Mouse (Mus musculus) C2C12 (cell line): ENCODE measurements around the gene Gm13178. TPM values are rescaled to one million over a fixed set of nuclear protein-coding genes. Genes with fewer than 3 reads are reported as not detected.

Experiments
- H3K27me3 ChIP-seq: one replicate; pipeline ENCODE4 v1.6.1; 2011; ENCODE audit not compliant: control insufficient read depth, insufficient read depth, insufficient read length
- H3K36me3 ChIP-seq: one replicate; pipeline ENCODE4 v1.6.1; 2011; ENCODE audit not compliant: control insufficient read depth, insufficient read depth
- H3K4me3 ChIP-seq: one replicate; pipeline ENCODE4 v1.5.1; 2011; ENCODE audit warnings: mild to moderate bottlenecking, control low read depth; ENCODE audit not compliant: poor library complexity, insufficient read depth, severe bottlenecking
- H3K79me2 ChIP-seq: one replicate; pipeline ENCODE4 v1.6.1; 2011; ENCODE audit not compliant: control insufficient read depth, insufficient read depth
- H3K79me3 ChIP-seq: one replicate; pipeline ENCODE4 v1.6.1; 2011; ENCODE audit warnings: low read depth, control low read depth
- H3ac ChIP-seq: one replicate; pipeline ENCODE3; 2011; ENCODE audit warnings: low read depth; ENCODE audit not compliant: control insufficient read depth, insufficient read length
- CEBPB ChIP-seq: IDR thresholded peaks from one replicate; pipeline ENCODE4 v1.6.1; 2011; ENCODE audit warnings: low read depth, mild to moderate bottlenecking, control low read depth, moderate library complexity
- CTCF ChIP-seq: IDR thresholded peaks from one replicate; pipeline ENCODE4 v1.5.1; 2011; ENCODE audit not compliant: control insufficient read depth, insufficient read depth, insufficient read length
- FOSL1 ChIP-seq: IDR thresholded peaks from one replicate; pipeline ENCODE4 v1.8.0; 2011; ENCODE audit warnings: mild to moderate bottlenecking, low read length; ENCODE audit not compliant: poor library complexity, insufficient read depth, severe bottlenecking
- MAX ChIP-seq: IDR thresholded peaks from one replicate; pipeline ENCODE4 v1.6.1; 2011; ENCODE audit warnings: mild to moderate bottlenecking, control low read depth
- MYOD1 ChIP-seq: IDR thresholded peaks from one replicate; pipeline ENCODE4 v1.6.1; 2011; ENCODE audit warnings: low read depth; ENCODE audit not compliant: control insufficient read depth, insufficient read length
- MYOG ChIP-seq: IDR thresholded peaks from one replicate; pipeline ENCODE4 v1.6.1; 2011; ENCODE audit not compliant: control insufficient read depth, insufficient read length; ENCODE audit errors: extremely low read depth
- USF1 ChIP-seq: IDR thresholded peaks from one replicate; pipeline ENCODE4 v1.6.1; 2011; ENCODE audit warnings: low read depth, mild to moderate bottlenecking, control low read depth, moderate library complexity
- long read RNA-seq, 2 experiments: library from polyadenylated mRNA; unstranded; transcript quantifications; one replicate each; pipeline ENCODE4 v2.0.0; 2019 to 2020
- polyA plus RNA-seq: library from polyadenylated mRNA; unstranded; fragments of >200 nt; fragmentation: generic; extraction: Trizol; gene quantifications from one replicate; pipeline ENCODE4 v1.2.1, GENCODE M21; 2012; ENCODE audit warnings: missing spikeins

Gm13178 gene
- polyA plus RNA-seq, result not detected
- long read RNA-seq, experiment 1, result 0 reads
- long read RNA-seq, experiment 2, result 0 reads

DNA sequence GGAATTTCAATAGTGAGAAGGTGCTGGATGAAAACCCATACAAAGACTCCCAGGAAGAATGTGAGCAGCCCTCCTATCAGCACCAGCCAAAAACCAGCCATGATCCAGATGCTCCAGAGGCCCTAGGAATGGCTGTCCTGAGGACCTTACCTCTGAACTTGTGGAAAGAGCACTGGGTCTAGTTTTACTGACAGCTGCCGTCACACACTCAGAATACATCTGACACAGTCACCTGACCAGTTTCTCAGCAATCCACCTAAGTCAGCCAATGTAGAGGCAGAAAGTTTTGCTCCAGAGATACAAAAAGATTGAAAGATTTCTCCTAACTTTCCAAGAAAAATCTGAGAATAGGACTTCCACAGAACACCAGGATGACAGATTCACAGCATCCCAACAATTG, at the start of gene Gm13178:
TSS of gene Gm13178 (minus strand) at position 101 of the 400 bp plus-strand sequence.
- H3K79me3 ChIP-seq, result no peaks in the 10 kb centered on the region
- TF ChIP-seq CTCF, result no peak
- no peak for TF ChIP-seq MAX
- TF ChIP-seq MYOD1, result no peak
- TF ChIP-seq CEBPB, result no peak
- TF ChIP-seq USF1, result no peak
- TF ChIP-seq MYOG, result no peak
- no peak for TF ChIP-seq FOSL1
- no peaks in the 10 kb centered on the region for H3K36me3 ChIP-seq
- H3K4me3 ChIP-seq, result no peak within 1 kb of the TSS
- H3K27me3 ChIP-seq, result no peaks in the 10 kb centered on the region
- no peaks in the 10 kb centered on the region for H3K79me2 ChIP-seq
- H3ac ChIP-seq, result no peak within 1 kb of the TSS

DNA sequence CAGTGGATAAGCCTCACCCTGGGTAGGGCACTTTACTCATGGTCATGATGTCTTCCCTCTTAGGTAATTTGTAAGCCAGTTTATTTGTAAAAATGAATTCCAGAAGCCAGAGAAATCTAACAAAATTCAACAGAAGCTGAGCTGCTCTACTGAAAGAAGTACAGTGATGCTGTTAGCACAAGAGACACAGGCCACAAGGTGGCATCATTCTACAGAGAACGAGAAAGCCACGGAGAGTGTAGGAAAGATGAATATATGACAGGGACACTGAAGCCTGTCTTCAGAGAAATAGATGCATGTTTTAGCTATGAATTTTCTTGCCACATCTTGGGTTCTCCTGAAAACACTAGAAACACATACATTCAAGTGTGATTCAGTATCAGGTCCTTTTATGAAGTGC, 44.5 kb upstream of the Gm13178 start:
- Histone ChIP-seq H3ac (no peak overlapping the region), H3K4me3 (no peak overlapping the region)
- TF ChIP-seq CEBPB (no peak), FOSL1 (no peak), MAX (no peak), USF1 (no peak), MYOG (no peak), MYOD1 (no peak), CTCF (no peak)

DNA sequence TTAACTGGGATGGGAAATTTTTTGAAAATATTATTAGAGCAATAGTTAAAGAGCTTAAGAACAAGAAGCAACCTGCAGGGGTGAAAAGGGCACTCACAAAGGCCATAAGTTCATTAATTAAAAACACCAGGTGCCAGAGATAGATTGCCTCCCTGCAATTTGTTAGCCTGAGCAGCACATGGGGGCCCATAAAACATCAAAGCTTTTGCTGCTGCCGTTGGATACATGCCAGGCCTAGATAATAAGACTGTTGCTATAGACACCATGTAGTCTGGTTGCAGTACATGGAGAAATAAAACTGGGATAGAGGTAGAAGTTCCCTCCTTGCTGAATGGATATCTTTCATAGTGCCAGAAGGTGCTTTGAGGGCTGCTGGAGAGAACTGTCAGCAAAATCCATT, 27.9 kb upstream of the Gm13178 start:
- no peak for TF ChIP-seq MYOG
- no peak for TF ChIP-seq CEBPB
- no peak for TF ChIP-seq FOSL1
- TF ChIP-seq MAX, result no peak
- TF ChIP-seq CTCF, result no peak
- TF ChIP-seq MYOD1, result no peak
- no peak overlapping the region for H3ac ChIP-seq
- H3K36me3 ChIP-seq, result no peaks in the 10 kb centered on the region
- H3K79me2 ChIP-seq, result no peaks in the 10 kb centered on the region
- H3K27me3 ChIP-seq, result no peaks in the 10 kb centered on the region
- H3K79me3 ChIP-seq, result no peaks in the 10 kb centered on the region
- H3K4me3 ChIP-seq, result no peak overlapping the region

More for the DNA sequence above, 44.5 kb upstream of the Gm13178 start:
- no peaks in the 10 kb centered on the region for H3K36me3 ChIP-seq
- no peaks in the 10 kb centered on the region for H3K79me3 ChIP-seq
- no peaks in the 10 kb centered on the region for H3K27me3 ChIP-seq
- no peaks in the 10 kb centered on the region for H3K79me2 ChIP-seq

GRCm38 (mm10) chr4:144719691-144720090, 1.5 kb downstream of the Gm13178 start:
- H3K79me3 ChIP-seq, result no peaks in the 10 kb centered on the region
- H3K36me3 ChIP-seq, result no peaks in the 10 kb centered on the region
- TF ChIP-seq MYOG (no peak), CEBPB (no peak), CTCF (no peak), MAX (no peak), MYOD1 (no peak), FOSL1 (no peak), USF1 (no peak)
- H3K27me3 ChIP-seq, result no peaks in the 10 kb centered on the region
- H3K79me2 ChIP-seq, result no peaks in the 10 kb centered on the region
- H3K4me3 ChIP-seq, result no peak overlapping the region
- H3ac ChIP-seq, result no peak overlapping the region

- H3K79me2 ChIP-seq, result no peaks in the 10 kb centered on the region
- no peaks in the 10 kb centered on the region for H3K79me3 ChIP-seq
- no peak overlapping the region for H3K4me3 ChIP-seq
- TF ChIP-seq USF1 (no peak), FOSL1 (no peak), MYOD1 (no peak), MYOG (no peak), CEBPB (no peak), CTCF (no peak), MAX (no peak)
- no peak overlapping the region for H3ac ChIP-seq
- H3K27me3 ChIP-seq, result no peaks in the 10 kb centered on the region
- no peaks in the 10 kb centered on the region for H3K36me3 ChIP-seq
Observed at GRCm38 (mm10) chr4:144718288-144718687, 2.9 kb downstream of the Gm13178 start.

DNA sequence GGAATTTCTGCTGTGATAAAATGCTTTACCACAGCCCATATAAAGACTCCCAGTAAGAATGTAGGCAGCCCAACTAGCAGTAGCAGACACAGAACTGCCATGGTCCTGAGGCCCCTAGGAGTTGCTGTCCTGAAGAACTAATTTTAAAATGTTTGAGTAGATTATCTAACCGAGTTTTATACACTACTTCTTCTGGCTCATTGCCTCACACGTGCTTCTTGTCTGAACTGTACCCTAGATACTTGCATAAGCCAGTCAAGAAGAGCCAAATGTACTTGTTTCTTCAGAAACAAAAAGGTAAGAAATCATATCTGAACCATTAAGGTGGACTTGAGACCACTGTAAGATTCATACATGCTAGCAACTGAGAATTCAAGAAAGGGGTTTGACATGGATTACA, 34.9 kb downstream of the Gm13178 start, which contains the start of gene Gm436:
TSS of gene Gm436 (minus strand) at position 101 of the 400 bp plus-strand sequence.
- Histone ChIP-seq H3K79me2 (no peaks in the 10 kb centered on the region), H3K4me3 (no peak within 1 kb of the TSS), H3K27me3 (no peaks in the 10 kb centered on the region), H3ac (no peak within 1 kb of the TSS), H3K79me3 (no peaks in the 10 kb centered on the region), H3K36me3 (no peaks in the 10 kb centered on the region)
- TF ChIP-seq MYOD1, result no peak
- no peak for TF ChIP-seq MYOG
- no peak for TF ChIP-seq MAX
- no peak for TF ChIP-seq FOSL1
- TF ChIP-seq USF1, result no peak
- TF ChIP-seq CTCF, result no peak
- no peak for TF ChIP-seq CEBPB

Other genes with a start within 250 kb of the Gm13178 start
- not detected for gene 9430007A20Rik, start 201.6 kb downstream of the Gm13178 start, polyA plus RNA-seq
- not detected for gene Gm13124, start 156.3 kb downstream of the Gm13178 start, polyA plus RNA-seq
- not detected for gene Aadacl4, start 107.7 kb downstream of the Gm13178 start, polyA plus RNA-seq
- gene Gm436, start 35.0 kb downstream of the Gm13178 start, polyA plus RNA-seq, result not detected
- gene Gm438, start 65.2 kb upstream of the Gm13178 start, polyA plus RNA-seq, result not detected
- gene Dhrs3, start 171.4 kb upstream of the Gm13178 start, polyA plus RNA-seq, result 5.0 TPM